Mouse (Mus musculus): Measurements from ENCODE around the gene Tmco4. TPM values are rescaled to one million over a fixed set of nuclear protein-coding genes. Genes with fewer than 3 reads are reported as not detected.
A peak's percentile ranks its signal among the peaks of the same experiment; 100 is the strongest.

Tmco4 gene
- total and polyA plus RNA-seq, 2 experiments from 2014 or later: 1.3 to 1.9 TPM

DNA sequence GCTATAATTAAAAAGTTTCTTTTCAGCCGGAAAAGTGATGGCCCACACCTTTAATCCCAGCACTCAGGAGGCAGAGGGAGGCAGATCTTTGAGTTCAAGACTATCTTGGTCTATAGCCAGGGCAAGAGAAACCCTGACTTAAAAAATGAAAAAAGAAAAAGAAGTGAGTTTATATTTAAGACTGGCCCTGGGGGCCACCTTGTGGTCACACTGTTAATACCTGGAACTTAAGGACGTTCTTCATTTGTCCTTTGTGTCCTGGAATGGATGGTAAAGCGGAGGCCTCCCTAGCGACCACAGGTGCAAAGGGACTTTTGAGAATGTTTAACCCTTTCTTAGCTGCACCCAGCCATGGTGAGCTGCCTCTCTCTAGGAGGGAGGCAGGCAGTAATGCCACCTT lies 106.0 kb downstream of the Tmco4 start:
- WGBS: 19% methylated on average over 4 of the region's 4 CpGs
- no peak overlapping the region for H3K4me3 ChIP-seq (ENCODE audit: low read depth, low read length)
- ATAC-seq (ENCODE audit: low FRiP score) (no peak), DNase-seq (ENCODE audit: low spot score) (peak; percentile 66)
- H3K4me2 ChIP-seq (ENCODE audit: low read depth, low read length, poor library complexity, severe bottlenecking): no peak overlapping the region
- peak; percentile 69 for TF ChIP-seq CTCF (IDR thresholded peaks at IDR 0.05)
- H3K36me3 ChIP-seq (ENCODE audit: insufficient read depth, low read length): no peaks in the 10 kb centered on the region
- H3K4me1 ChIP-seq (ENCODE audit: insufficient read depth, low read length): peaks cover 17% of the 10 kb centered on the region
- peaks cover 24% of the 10 kb centered on the region for H3K27me3 ChIP-seq (ENCODE audit: insufficient read depth, low read length)
- no peaks in the 10 kb centered on the region for H3K9me3 ChIP-seq (ENCODE audit: low read length)
- no peak overlapping the region for H3K9ac ChIP-seq (replicated peaks; ENCODE audit: low read length, poor library complexity, severe bottlenecking)
- no peak overlapping the region for H3K27ac ChIP-seq (ENCODE audit: low read depth, low read length)

DNA sequence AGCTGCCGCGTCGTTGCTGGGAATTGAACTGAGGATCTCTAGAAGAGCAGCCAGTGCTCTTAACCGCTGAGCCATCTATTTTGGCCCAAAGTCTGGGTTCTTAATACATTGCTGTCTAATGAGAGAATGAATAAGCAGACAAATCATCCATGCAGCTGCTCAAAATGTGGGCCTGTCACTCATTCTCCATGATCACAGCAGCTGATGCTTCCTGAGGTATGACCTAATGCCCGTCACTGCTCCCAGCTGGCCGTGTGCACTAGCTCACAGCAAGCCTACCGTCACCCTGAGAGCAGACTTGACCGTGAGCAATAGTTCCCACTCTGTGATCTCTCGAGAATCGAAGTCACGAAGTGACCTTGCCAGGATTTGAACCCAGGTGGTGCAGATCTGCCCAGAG lies 106.8 kb downstream of the Tmco4 start:
- TF ChIP-seq CTCF (IDR thresholded peaks at IDR 0.05): no peak
- ATAC-seq (ENCODE audit: low FRiP score) (no peak), DNase-seq (ENCODE audit: low spot score) (no peak)
- Histone ChIP-seq H3K36me3 (ENCODE audit: insufficient read depth, low read length) (no peaks in the 10 kb centered on the region), H3K4me3 (ENCODE audit: low read depth, low read length) (no peak overlapping the region), H3K27ac (ENCODE audit: low read depth, low read length) (no peak overlapping the region), H3K4me2 (ENCODE audit: low read depth, low read length, poor library complexity, severe bottlenecking) (no peak overlapping the region), H3K9me3 (ENCODE audit: low read length) (no peaks in the 10 kb centered on the region), H3K4me1 (ENCODE audit: insufficient read depth, low read length) (peaks cover 17% of the 10 kb centered on the region), H3K9ac (replicated peaks; ENCODE audit: low read length, poor library complexity, severe bottlenecking) (no peak overlapping the region), H3K27me3 (ENCODE audit: insufficient read depth, low read length) (peaks cover 19% of the 10 kb centered on the region)
- WGBS: 80% methylated on average over 11 of the region's 11 CpGs

DNA sequence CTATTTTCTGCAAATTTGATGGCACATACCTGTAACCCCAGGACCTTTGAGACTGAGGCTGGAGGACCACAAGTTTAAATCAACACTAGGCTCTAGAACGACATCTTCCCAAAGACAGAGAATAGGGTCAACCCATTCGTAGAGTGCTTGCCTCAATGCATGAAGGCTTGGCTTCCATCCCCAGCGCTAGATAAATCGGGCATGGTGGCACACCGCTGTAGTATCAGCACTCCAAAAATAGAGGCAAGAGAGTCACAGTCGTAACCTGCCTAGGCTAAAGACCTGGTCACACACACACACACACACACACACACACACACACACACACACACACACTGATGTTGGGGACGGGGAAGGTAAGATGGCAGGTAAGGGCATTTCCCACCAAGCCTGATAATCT lies 107.6 kb downstream of the Tmco4 start:
- H3K4me1 ChIP-seq (ENCODE audit: insufficient read depth, low read length): peaks cover 17% of the 10 kb centered on the region
- 97% methylated on average over 7 of the region's 7 CpGs for WGBS
- H3K4me3 ChIP-seq (ENCODE audit: low read depth, low read length): no peak overlapping the region
- TF ChIP-seq CTCF (IDR thresholded peaks at IDR 0.05): no peak
- H3K9ac ChIP-seq (replicated peaks; ENCODE audit: low read length, poor library complexity, severe bottlenecking): no peak overlapping the region
- H3K27ac ChIP-seq (ENCODE audit: low read depth, low read length): no peak overlapping the region
- H3K27me3 ChIP-seq (ENCODE audit: insufficient read depth, low read length): peaks cover 18% of the 10 kb centered on the region
- ATAC-seq (ENCODE audit: low FRiP score) (no peak), DNase-seq (ENCODE audit: low spot score) (no peak)
- no peaks in the 10 kb centered on the region for H3K9me3 ChIP-seq (ENCODE audit: low read length)
- H3K36me3 ChIP-seq (ENCODE audit: insufficient read depth, low read length): no peaks in the 10 kb centered on the region
- H3K4me2 ChIP-seq (ENCODE audit: low read depth, low read length, poor library complexity, severe bottlenecking): no peak overlapping the region

DNA sequence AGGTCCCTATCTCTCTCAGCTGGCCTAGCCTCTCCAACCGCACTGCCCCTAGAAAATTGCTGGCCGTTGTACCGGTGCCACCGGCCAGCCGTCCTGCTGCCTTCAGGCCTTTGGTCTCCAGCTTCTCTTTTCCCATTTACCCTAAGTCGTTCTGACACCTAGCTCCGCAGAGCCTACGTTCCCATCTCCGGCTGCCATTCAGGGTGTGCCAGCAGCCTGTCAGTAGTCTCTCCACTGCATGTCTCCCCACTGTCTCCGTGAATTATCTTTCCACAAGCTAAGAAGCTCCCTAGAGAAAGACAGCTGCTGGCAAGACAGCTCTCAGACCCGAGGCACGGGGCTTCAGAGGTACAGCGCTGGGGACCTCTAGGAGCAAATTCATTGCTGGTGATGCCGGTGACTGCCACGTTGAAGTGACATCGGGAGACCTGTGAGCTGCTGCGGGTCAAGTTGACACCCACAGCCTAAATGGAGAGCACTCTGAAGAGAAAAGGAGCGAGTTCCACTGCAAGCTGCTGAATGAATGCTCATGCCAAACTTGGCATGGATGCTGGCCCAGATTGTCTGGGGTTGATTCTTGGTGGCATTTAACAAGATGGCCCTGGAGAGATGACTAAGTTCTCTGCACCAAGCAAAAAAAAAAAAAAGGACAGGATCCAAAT lies 108.7 kb downstream of the Tmco4 start:
- Histone ChIP-seq H3K4me3 (ENCODE audit: low read depth, low read length) (no peak overlapping the region), H3K4me2 (ENCODE audit: low read depth, low read length, poor library complexity, severe bottlenecking) (no peak overlapping the region), H3K9me3 (ENCODE audit: low read length) (no peaks in the 10 kb centered on the region), H3K27me3 (ENCODE audit: insufficient read depth, low read length) (peaks cover 12% of the 10 kb centered on the region), H3K36me3 (ENCODE audit: insufficient read depth, low read length) (no peaks in the 10 kb centered on the region), H3K27ac (ENCODE audit: low read depth, low read length) (0 out of 2 replicates have a peak overlapping the region, but pooled peaks have one; percentile 20), H3K4me1 (ENCODE audit: insufficient read depth, low read length) (peaks cover 17% of the 10 kb centered on the region), H3K9ac (replicated peaks; ENCODE audit: low read length, poor library complexity, severe bottlenecking) (no peak overlapping the region)
- 50% methylated on average over 18 of the region's 18 CpGs for WGBS
- TF ChIP-seq CTCF (IDR thresholded peaks at IDR 0.05): no peak
- DNase-seq (ENCODE audit: low spot score): peak; percentile 58
- no peak for ATAC-seq (ENCODE audit: low FRiP score)

DNA sequence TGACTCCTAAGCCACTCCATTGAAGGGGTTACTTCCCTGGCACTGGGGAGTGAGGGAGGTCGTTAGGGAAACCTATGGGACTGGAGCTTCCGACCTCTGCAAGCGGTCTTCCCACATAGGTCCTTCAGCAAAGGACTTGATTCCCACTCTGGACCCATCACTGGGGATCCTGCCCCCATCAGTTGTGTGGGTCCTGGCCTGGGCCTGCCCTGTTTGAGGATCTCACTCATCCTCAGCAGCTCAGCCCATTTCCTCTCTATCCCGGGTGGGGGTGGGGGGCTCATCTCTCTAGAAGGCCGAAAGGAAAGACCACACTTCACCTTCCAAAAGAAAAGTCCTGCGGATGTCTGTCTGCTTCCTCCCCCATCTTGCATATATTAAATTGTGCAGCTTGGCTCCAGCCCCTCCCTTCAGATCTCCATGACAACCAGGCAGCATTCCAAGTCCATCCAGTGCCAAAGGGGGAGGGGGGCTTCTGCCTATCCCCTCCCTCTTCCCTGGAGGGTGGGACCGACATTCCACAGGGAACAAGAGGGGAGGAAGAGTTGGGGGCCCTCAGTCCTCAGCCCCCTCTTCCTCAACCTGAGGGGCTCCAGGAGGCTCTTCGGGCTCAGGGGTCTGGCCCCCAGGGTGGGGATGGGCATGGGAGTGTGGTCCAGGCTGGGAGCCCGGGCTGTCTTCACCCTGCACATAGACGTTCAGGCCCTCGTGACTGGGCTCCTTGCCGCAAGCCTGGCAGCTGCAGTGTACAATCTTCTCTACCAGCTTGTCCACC lies 110.3 kb downstream of the Tmco4 start:
- WGBS: 11% methylated on average over 12 of the region's 12 CpGs
- H3K9me3 ChIP-seq (ENCODE audit: low read length): no peaks in the 10 kb centered on the region
- DNase-seq (ENCODE audit: low spot score): peak; percentile 88

DNA sequence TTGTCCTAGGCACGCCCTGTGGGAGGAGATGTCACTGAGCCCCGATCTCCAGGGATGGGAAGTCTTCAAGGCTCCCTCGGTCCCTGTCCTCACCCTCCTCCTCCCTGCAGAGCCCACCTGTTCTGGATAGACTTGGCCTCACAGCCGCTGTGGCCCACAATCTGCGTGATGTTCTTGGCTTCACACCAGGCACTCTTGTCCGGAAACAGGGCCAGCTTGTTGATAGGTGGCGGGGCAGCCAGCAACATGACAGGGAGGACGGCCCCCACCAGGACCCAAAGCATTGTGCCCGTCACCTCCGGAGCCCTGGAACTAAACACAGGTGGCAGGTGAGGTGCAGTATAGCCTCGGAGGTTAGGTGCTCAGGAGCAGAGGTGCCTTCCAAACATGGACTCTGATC lies 112.6 kb downstream of the Tmco4 start:
- Histone ChIP-seq H3K27ac (ENCODE audit: low read depth, low read length) (no peak overlapping the region), H3K9me3 (ENCODE audit: low read length) (no peaks in the 10 kb centered on the region), H3K27me3 (ENCODE audit: insufficient read depth, low read length) (peaks cover 12% of the 10 kb centered on the region; the same call in 1 of the 2 replicates), H3K36me3 (ENCODE audit: insufficient read depth, low read length) (no peaks in the 10 kb centered on the region), H3K4me3 (ENCODE audit: low read depth, low read length) (no peak overlapping the region), H3K4me2 (ENCODE audit: low read depth, low read length, poor library complexity, severe bottlenecking) (no peak overlapping the region), H3K4me1 (ENCODE audit: insufficient read depth, low read length) (peaks cover 17% of the 10 kb centered on the region), H3K9ac (replicated peaks; ENCODE audit: low read length, poor library complexity, severe bottlenecking) (no peak overlapping the region)
- ATAC-seq (ENCODE audit: low FRiP score) (no peak), DNase-seq (ENCODE audit: low spot score) (no peak)
- no peak for TF ChIP-seq CTCF (IDR thresholded peaks at IDR 0.05)
- 73% methylated on average over 11 of the region's 11 CpGs for WGBS

More for the DNA sequence above, 110.3 kb downstream of the Tmco4 start:
- ATAC-seq (ENCODE audit: low FRiP score): peak; percentile 55
- H3K36me3 ChIP-seq (ENCODE audit: insufficient read depth, low read length): no peaks in the 10 kb centered on the region
- H3K4me2 ChIP-seq (ENCODE audit: low read depth, low read length, poor library complexity, severe bottlenecking): peak overlapping the region; percentile 43
- peak overlapping the region; percentile 13; the same call in 1 of the 2 replicates for H3K4me3 ChIP-seq (ENCODE audit: low read depth, low read length)
- H3K27ac ChIP-seq (ENCODE audit: low read depth, low read length): 0 out of 2 replicates have a peak overlapping the region, but pooled peaks have one; percentile 38
- TF ChIP-seq CTCF (IDR thresholded peaks at IDR 0.05): no peak
- peak overlapping the region; percentile 19 for H3K9ac ChIP-seq (replicated peaks; ENCODE audit: low read length, poor library complexity, severe bottlenecking)
- H3K4me1 ChIP-seq (ENCODE audit: insufficient read depth, low read length): peaks cover 17% of the 10 kb centered on the region
- H3K27me3 ChIP-seq (ENCODE audit: insufficient read depth, low read length): peaks cover 12% of the 10 kb centered on the region; the same call in 1 of the 2 replicates

All from midbrain, postnatal 0 days (tissue).